Mouse (Mus musculus) left cerebral cortex, postnatal 25 days (tissue): ENCODE data around the gene 1600014C10Rik. TPM values are rescaled to one million over a fixed set of nuclear protein-coding genes. Genes with fewer than 3 reads are reported as not detected.

Experiments
- DNase-seq, 2 experiments: peaks; one replicate each; pipeline ENCODE4 v3.0.0; 2022; ENCODE audit warnings: low spot score in 2 of 2, mixed read lengths in 1 of 2
- intact Hi-C: fragments of 180-260 bp; cut with DNase I; formaldehyde crosslinking; loops from one replicate; pipeline ENCODE4 v1.15.1; 2025
- total RNA-seq, 2 experiments: library from RNA; stranded (reverse); gene quantifications; 2 replicates each; pipeline ENCODE4 v1.2.3; 2021

The 1600014C10Rik gene
- total RNA-seq, 2 experiments from 2014 or later: 21.5 to 22.6 TPM

DNA sequence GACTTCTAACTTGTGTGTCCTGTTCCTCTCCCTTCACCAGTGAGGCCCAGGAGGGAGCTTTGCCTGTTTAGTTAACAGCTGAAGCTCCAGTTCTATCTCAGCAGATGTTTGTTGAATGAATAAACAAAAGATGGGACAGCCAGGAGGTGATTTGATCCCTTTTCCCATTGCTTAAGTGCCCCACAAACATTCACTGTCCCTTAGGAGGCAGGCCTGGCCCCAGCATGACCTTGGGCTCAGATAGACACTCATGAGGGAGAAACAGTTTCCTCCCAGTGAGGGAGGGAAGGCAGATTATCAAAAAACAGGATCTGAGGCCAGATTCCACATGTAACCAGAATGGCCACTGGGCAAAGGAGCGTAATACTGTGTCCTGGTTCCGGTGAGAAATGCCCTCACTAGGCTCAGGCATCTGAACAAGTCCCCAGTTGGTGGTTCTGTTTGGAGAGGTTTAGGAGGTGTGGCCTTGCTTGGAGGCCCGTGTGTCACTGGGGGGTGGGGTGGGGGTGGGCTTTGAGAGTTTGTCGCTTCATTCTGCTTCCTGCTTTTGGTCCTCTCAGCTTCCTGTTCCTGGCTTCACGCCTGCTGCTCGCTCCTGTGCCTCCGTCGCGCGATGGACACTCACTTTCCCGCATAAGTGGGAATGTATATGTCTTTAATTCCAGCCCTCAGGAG lies 26.6 kb downstream of the 1600014C10Rik start:
- intact Hi-C loops: no loop called here
- no peak for DNase-seq

DNA sequence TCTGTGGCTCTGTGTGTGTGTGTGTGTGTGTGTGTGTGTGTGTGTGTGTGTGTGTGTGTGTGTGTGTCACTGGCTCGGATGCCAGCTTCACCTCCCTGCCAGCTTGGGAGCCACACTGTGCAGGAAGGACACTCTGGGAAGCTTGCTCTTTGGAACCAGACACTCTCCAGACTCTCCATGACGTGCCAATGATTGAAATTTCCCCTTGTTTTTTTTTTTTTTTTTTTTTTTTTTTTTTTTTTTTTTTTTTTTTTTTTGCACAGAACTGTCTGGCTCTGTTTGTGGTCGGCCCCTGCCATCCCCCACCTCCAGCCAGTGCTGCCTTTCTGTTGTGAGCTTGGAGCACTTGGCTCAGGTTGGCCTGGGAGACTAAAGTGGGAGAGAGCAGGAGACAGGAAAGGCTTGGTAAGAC lies 29.6 kb downstream of the 1600014C10Rik start:
- intact Hi-C loops: no loop called here
- no peak for DNase-seq

DNA sequence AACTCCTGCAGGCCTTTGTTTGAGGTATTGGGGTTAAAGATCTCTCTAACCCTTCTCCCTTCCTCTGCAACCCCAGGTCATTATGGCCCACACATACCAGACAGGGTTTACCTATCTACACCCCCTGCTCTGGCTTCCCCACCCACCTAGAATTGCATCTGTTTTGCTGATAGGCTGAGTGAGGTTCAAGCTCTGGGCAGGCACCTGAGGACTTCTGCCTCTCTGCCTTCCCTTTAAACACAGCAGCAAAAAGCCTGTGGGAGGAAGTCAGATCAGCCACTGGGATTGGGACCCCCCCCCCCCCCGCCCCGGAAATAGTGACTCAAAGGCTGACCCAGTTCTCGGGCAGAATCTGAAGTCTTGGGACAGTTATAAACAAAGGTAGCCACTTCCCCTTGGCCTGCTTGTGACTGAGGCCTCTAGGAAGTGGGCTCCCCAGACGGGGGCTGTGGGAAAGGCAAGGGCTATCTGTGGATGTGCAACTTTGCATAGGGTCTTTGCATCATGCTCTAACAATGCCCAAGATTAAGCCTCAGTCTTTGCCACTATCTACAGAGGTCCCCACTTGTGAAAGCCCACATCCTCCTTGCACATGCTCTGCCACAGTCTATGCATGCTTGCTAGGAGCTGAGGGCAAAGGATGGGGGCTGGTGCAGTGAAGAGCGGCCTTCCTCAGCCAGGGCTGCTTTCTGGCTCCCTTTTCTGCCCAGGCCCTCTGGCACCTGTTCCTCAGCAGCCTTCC lies 31.6 kb downstream of the 1600014C10Rik start:
- intact Hi-C loops: no loop called here
- no peak for DNase-seq

DNA sequence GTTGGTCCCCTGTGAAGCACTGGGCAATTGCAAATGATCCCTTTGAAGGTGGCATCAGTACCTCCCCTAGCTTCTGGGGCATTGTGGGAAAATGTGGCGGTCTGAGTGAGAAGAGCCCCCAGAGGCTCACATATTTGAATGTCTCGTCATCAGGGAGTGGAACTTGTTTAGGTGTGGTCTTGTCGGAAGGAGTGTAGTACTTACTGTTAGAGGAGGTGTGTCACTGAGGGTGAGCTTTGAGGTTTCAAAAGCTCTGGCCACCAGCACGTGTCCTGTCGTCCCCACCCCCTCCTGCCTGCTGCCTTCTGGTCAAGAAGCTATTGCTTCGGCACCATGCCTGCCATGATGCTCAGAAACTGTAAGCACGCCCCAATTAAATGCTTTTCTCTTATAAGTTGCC lies 32.3 kb downstream of the 1600014C10Rik start:
- intact Hi-C loops: no loop called here
- DNase-seq: no peak

DNA sequence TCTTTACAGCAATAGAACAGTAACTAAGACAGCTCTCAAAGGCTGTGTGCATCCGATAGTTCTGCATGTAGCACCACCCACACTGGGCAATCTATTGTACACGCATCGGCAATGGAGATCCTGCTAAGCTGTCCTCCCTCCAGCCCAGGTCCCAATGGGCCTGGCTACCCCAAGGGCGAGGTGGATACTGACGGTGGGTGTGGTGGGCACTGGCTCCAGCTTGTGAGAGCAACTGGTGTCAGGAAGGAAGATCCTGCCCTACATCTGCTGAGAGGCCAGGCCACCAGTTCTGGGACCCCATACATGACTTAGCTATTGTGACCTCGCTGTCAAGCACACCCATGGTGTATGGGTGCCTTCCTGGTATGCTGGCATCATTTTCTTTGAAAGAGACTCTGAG lies 32.7 kb downstream of the 1600014C10Rik start:
- intact Hi-C loops: no loop called here
- DNase-seq: no peak

DNA sequence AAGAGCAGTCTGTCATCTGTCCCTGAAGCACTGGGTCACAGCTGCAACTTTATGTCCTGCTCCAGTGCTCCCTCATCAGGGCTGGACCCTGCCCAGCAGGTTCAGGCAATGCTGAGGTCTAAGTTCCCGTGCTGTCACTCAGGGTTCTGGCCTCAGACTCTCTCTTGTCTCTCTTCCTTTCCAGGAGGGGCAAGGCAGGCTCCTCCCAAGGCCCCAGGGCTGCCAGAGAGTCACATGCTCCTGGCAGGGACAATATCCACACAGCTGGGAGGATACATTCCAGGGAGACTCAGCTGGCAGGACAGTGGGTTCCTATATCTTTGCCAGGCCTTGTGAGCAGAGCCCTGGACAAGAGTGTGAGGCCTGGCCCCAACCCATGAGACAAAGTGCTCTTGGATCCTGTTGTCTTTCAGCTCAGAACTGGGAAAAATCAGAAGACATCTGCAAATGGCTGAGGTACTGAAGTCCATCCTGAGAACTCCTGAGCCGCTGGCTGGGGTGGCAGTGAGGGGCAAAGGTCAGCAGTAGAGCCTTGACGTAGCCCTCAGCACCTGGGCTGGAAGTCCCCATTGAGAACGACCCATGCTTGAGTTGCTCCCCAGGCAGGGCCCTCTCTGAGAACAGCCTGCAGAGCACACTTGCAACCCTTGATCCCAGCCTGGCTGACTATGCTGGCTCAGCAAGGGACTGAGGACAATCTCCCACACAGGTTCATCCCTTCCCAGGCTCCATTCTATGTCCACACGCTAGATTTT lies 34.6 kb downstream of the 1600014C10Rik start:
- peak; percentile 50 to 72 for DNase-seq
- intact Hi-C loops: no loop called here

DNA sequence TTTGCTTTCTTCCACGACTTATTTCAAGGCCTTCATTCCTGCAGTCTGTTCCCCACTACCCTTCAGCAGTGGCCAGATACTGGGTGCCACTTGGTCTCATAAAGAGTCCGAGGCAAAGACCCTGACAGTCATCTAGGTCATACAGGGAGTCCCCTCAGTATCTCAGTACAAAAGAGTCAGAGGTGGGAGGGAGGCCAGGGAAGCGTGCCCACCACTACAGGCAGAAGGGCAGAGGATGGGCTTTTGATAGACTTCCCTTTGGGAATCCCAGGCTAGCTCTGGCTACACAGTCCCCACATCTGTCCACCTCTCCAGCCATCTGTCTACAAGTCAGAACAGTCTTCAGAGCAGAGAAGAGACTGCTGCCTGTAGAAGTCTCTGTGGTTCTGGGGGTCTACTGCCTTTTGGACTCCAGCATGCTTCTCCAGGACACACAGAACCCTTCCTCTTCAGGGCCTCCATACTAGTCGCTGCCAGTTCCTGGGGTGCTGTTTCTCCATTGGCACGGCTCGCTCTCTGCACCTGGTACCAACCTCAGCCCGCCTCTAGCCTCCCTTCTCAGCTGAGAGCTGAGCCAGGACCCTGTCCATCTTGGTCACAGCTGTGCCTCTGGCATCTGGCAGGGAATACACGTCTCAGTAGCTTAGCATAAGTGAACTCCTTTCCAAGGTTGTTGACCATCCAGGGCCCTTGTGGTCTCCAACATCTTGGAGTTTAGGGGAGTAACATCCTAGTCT lies 35.8 kb downstream of the 1600014C10Rik start:
- intact Hi-C loops: no loop called here
- no peak for DNase-seq

DNA sequence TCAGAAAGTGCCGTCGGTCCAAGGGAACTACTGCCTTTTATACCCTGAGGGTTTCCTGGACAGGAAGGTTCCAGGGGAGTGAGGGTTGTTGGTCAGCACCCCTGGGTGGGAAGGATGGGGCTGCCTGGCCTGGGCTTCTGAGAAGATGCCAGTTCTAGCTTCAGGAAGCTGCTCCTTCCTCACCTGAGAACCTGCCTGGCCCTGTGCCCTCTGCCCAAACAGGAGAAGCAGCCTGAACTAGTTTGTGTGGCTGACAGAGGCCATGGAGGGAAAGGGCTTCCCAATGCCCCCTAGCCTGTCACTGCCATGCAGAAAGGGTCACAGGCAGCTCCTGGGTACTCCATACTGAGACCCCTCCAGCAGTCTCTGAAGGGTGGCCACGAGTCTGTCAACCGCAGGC lies 36.5 kb downstream of the 1600014C10Rik start:
- intact Hi-C loops: no loop called here
- DNase-seq: no peak

DNA sequence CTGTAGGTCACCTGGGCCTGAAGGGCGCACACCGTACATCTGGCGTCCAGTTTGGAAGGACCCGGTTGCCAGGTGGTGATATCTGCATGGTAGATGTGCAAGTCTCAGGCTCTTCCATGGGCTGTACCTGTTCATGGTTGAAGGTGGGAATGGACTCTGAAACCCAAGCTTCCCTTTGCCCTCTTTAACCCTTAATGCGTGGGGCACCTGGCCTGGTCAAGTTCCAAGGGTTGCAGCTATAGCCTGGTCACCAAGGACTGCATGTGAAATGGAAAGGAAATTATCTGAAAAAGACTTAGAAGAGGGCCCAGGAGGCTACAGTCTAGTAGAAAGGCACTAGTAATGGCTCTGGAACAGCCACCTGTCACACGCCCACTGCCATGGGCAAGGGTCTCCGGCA lies 37.8 kb downstream of the 1600014C10Rik start:
- intact Hi-C loops: no loop called here

DNA sequence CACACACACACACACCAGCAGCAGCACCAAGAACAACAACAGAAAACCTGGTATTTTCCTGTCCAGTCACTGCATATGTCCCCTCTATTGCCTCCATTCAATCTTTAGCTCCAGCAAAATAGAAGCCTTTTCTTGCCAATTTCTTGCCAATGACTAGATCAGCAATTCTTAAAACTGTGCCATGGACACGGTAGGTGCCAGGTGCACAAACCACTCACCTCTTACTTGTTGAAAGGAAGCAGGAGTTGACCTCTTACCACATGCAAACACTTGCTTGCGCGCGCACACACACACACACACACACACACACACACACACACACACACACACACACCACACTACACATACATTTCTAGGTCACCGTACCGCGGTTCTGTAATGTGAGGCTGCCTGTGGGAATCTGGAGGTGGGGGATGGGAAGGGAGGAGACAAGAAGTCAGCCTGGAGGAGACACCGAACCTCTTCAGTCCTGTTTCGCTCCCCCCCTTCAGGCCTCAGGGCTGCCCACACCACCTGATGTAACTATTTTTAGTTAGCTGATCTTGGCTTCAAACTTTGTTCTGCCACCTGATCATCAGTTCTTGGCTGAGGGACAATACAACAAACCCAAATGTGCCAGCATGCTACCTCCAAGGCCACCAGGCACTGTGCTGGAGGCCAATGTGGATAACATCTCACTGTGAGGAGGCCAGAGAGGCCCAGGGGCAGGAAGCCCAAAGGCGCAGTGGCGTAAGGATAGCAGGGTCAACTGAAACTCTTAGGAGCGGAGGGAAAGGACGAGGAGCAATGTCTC lies 41.8 kb downstream of the 1600014C10Rik start:
- DNase-seq: no peak
- intact Hi-C loops: no loop called here

More for the DNA sequence above, 37.8 kb downstream of the 1600014C10Rik start:
- DNase-seq: no peak

DNA sequence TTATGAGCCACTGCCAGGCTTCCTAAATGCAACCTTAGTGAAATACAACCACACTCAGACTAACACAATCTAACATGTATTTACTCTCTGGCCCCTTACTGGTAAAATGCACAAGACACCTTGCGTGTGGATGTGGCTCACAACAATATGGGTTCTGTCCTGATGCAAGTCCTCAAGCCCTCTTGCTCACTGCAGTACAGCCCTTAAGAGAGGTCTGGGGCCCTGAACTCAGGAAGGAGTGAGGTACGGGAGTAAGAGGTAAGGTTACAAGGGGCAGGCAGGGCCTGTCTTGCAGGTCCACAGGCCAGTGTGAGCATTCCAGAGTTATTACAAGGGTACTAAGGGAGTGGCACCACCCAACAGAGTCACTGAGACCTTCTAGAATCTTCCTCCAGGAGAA lies 43.2 kb downstream of the 1600014C10Rik start:
- intact Hi-C loops: no loop called here
- DNase-seq: no peak

DNA sequence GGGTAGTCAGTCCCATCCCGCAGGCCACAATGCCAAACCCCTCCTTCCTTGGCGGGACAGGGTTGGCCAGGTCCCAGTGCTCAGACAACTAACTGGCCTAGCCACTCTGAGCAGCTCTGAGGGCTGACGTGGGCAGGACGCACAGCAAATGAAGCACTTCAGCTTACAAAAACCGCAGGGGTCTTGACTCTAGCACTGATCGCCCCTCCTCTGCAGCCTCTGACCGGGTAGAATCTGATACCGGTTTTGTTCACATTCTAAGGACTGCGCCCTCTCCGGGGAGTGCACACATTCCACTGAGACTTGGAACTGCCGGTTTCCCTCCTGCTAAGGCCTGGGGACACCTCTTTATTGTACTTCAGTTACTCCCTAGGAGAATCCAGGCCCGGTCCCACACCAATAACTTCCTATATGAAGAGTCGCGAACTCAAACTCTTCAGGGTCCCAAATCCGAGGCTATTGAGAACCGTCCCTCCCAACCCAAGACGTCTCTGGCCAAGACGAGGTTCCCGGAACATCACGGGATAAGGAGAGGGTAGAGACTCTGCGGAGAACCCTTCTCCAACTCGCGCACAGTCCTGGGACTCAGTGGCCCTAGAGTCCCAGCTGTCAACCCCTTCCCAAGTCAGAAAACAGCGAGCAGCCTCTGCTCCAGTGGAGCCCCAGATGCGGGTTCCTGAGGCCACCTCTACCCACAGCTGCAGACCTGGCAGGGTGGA lies 44.3 kb downstream of the 1600014C10Rik start:
- DNase-seq: peak; percentile 9 to 40
- intact Hi-C loops: no loop called here

DNA sequence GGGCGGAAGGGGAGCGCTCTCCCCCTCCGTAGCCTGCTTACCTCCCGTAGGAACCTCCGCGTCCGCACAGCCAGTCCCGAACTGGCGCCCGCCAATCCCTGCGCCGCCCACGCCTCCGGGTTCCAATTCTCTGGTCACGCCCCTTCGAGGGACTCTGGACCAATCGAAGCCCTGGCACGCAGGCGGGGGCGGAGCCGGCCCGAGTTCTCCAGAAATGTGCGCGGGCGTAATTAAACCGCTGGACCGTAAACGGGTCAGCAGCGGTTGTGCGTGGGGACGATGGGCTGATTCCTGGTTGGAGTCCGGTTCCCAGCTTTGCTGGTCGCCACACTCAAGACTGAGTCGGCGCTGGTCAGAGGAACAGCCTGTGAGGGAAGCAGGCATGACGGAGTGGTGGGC lies 44.9 kb downstream of the 1600014C10Rik start, which contains the start of gene Plekhf1:
Gene Plekhf1, minus strand, starts transcription at position 117 of the 399 bp plus-strand sequence.
- intact Hi-C loops: no loop called here
- peak; percentile 74 to 83 for DNase-seq

DNA sequence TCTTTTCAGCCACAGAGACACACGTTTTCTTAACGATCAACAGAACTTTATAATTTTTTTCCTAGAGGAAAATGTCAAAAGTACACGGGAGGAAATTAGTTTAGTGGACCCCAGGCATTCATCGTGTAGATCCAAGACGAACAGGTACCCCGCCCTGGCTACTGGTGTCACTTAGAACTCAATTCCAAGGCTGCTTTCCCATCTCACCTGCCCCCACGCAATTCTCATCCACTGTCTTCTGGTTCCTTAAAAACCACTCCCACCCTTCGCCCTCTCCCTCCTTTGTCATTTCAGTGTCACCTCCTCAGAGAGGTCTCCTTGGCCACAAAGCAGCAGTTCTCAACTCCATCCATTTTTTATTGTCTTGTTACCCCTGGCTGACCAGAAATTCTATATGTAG lies 45.3 kb downstream of the 1600014C10Rik start:
- intact Hi-C loops: no loop called here
- no peak for DNase-seq

DNA sequence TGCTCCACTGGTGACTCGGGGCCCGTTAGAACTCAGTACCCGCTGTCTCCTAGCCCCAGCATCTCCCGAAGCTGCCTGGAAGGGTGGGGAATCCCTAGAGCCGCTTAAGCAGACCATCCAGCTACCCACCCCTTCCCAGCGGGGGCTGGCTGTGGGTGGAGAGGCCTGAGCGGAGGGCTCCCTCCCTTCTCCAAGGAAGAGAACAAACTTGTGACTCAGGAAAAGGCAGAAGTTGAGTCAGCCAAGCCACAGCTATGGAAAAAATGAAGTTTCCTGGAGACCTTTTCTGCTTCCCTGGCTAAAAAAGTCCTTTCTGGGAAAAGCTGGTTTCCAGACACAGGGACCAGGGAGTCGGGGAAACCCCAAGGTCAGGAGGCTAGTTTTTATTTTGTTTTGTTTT lies 47.3 kb downstream of the 1600014C10Rik start:
- intact Hi-C loops: no loop called here
- DNase-seq: peak in 1 of 2 experiments; percentile 30

DNA sequence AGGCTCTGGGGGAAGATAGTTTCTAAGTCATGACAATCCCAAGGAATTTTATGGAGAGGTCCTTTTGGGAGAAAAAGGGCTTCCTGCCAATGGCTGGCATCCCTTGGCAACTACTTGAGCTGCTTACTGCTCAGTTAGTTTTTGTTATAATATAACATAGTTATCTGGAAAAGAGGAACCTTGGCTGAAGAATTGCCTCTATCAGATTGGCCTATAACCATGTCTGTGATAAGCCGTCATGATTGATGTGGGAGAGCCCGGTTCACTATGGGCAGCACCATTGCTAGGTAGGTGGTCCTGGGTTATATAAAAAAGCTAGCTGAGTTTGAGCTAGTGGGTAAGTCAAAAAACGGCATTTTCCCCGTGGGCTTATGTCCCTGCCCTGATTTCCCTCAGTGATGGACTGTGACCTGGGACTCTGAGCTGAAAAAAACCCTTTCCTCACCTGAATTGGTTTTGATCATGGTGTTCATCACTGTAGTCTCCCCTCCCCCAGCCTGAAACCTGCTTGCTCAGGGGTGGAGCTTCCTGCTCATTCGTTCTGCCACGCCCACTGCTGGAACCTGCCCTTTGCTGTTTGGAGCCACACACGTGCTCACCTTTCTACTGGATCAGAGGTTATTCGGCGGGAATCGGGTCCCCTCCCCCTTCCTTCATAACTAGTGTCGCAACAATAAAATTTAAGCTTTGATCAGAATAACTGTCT lies 53.5 kb downstream of the 1600014C10Rik start:
- intact Hi-C loops: no loop called here
- DNase-seq: no peak

DNA sequence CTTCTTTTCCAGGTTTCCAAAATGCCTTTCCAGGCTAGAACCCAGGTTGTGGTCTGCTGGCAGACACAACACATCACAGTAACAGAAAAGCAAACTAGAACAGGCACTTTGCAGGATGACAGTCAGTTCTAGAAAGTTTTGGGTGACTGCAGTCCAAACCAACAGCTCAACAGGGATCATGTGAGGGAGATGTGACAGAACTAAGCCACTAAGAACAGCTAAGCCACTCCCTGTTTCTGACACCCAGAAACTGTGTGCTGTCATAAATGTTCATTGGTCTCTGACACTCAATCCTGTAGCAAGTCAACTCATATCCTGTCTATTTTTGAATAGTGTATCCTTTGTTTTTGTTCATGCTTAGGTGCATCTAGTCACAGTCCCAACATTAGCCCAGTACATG lies 54.1 kb downstream of the 1600014C10Rik start:
- no peak for DNase-seq
- intact Hi-C loops: no loop called here

DNA sequence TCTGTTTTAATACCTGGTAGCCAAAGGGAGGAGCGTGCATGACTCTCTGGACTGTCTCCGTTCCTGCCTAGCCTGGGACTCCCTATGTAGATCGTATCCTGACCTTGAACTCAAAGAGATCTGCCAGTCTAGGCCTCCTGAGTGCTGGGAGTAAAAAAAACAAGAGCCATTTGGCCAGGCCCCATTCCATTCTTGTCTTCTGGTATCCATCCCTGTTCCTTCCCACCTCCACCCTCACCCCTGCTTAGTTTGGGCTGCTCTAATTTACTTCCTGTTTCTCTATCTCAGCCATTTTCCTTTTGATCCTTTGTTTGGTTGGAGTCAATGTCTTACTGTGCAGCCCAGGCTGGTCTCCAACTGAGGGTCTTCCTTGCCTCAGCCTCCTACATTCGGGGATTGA lies 59.4 kb downstream of the 1600014C10Rik start:
- DNase-seq: no peak
- intact Hi-C loops: no loop called here
